Mouse (Mus musculus) liver, embryonic 13.5 days (tissue): Measurements from ENCODE around the gene Sox18. TPM values are rescaled to one million over a fixed set of nuclear protein-coding genes. Genes with fewer than 3 reads are reported as not detected.

Source experiments
- ATAC-seq: fragments of 200-750 bp; cut with Nextera tagmentation; 2 replicates; pipeline ENCODE4 v1.8.0; 2017; ENCODE audit warnings: low read depth, mild to moderate bottlenecking, moderate number of reproducible peaks, moderate library complexity
- DNase-seq: peaks from one replicate; pipeline ENCODE4 v3.0.0; 2022
- H3K27ac ChIP-seq: fragments of 300-500 bp; sonication (generic); 2 replicates; pipeline ENCODE4 v1.5.1; 2015; ENCODE audit warnings: moderate library complexity, mild to moderate bottlenecking, inconsistent platforms
- H3K27me3 ChIP-seq: fragments of 300-500 bp; sonication (generic); 2 replicates; pipeline ENCODE4 v1.6.1; 2015; ENCODE audit warnings: mild to moderate bottlenecking, inconsistent platforms
- H3K36me3 ChIP-seq: fragments of 300-500 bp; sonication (generic); 2 replicates; pipeline ENCODE4 v1.6.1; 2015; ENCODE audit warnings: mild to moderate bottlenecking, inconsistent platforms
- H3K4me1 ChIP-seq: fragments of 300-500 bp; sonication (generic); replicated peaks from 2 replicates; pipeline ENCODE4 v1.6.1; 2015; ENCODE audit warnings: inconsistent platforms
- H3K4me2 ChIP-seq: fragments of 300-500 bp; sonication (generic); 2 replicates; pipeline ENCODE4 v1.6.1; 2015; ENCODE audit warnings: inconsistent platforms, mild to moderate bottlenecking, moderate library complexity
- H3K4me3 ChIP-seq: fragments of 300-500 bp; sonication (generic); replicated peaks from 2 replicates; pipeline ENCODE4 v1.5.1; 2015; ENCODE audit warnings: mild to moderate bottlenecking, inconsistent platforms
- H3K9ac ChIP-seq: fragments of 300-500 bp; sonication (generic); 2 replicates; pipeline ENCODE4 v1.6.1; 2015; ENCODE audit warnings: mild to moderate bottlenecking, inconsistent platforms
- H3K9me3 ChIP-seq: fragments of 300-500 bp; sonication (generic); replicated peaks from 2 replicates; pipeline ENCODE4 v1.6.1; 2016; ENCODE audit warnings: inconsistent platforms
- WGBS: fragments of 180-500 bp; shearing (Covaris S2); methylation state at CpG from one replicate; pipeline ENCODE4 v1.1.7; 2015; ENCODE audit not compliant: insufficient replicate concordance; 5-methylcytosine and 5-hydroxymethylcytosine counted together
- polyA plus RNA-seq: library from polyadenylated mRNA; unstranded; fragments of >200 nt; fragmentation: Nextera tagmentation; extraction: Ambion mirVana; gene quantifications from 2 replicates; pipeline ENCODE4 v1.2.1, GENCODE M21; 2015

Sox18 gene
- polyA plus RNA-seq, 1 experiment from 2014 or later: 6.4 TPM

DNA sequence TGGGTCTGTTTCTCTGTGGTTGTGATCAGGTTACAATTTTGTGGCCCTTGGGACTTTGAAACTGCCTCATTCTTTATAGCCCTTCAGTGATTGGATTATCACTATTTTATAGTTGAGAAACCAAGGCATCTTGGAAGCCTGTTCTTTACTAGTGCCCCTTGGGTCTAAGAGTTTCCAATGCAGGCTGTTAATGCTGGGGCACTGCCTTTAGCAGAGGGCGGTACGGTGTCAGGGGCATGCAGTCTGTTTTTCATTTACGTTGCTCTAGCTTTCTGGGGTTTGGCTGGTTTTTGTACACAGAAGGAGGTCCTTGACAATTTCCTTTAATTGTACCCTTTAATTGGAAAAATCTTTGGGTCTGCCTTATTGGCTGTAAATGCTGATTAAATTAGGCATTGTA lies 25.8 kb downstream of the Sox18 start:
- H3K27ac ChIP-seq: no peak overlapping the region
- peaks cover 87% of the 10 kb centered on the region for H3K36me3 ChIP-seq
- no peak for ATAC-seq
- no peak overlapping the region for H3K4me2 ChIP-seq
- H3K9me3 ChIP-seq: no peaks in the 10 kb centered on the region
- 88% methylated on average over 3 of the region's 3 CpGs for WGBS
- no peak overlapping the region for H3K9ac ChIP-seq
- H3K27me3 ChIP-seq: no peaks in the 10 kb centered on the region
- H3K4me3 ChIP-seq: no peak overlapping the region
- H3K4me1 ChIP-seq: no peaks in the 10 kb centered on the region
- no peak for DNase-seq

DNA sequence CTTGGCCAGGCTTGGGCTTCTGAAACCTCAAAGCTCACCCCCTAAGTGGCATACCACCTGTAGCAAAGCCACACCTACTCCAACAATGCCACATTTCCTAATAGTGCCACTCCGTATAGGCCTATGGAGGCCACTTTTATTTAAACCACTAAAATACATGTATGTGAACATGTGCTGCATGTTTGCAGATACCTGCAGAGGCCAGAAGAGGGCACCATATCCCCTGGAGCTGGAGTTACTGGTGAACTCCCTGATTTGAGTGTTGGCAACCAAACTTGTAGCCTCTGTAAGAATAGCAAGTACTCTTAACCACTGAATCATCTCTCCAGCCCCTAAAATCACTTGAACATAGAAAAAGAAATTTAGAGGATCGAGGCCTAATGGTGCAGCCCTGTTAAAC lies 27.1 kb downstream of the Sox18 start:
- H3K9ac ChIP-seq: no peak overlapping the region
- H3K4me2 ChIP-seq: no peak overlapping the region
- ATAC-seq (no peak), DNase-seq (peak; percentile 40)
- no peaks in the 10 kb centered on the region for H3K27me3 ChIP-seq
- H3K36me3 ChIP-seq: peaks cover 87% of the 10 kb centered on the region
- no peak overlapping the region for H3K4me3 ChIP-seq
- H3K27ac ChIP-seq: no peak overlapping the region
- H3K9me3 ChIP-seq: no peaks in the 10 kb centered on the region
- no peaks in the 10 kb centered on the region for H3K4me1 ChIP-seq
- WGBS: 71% methylated on average over 2 of the region's 2 CpGs

DNA sequence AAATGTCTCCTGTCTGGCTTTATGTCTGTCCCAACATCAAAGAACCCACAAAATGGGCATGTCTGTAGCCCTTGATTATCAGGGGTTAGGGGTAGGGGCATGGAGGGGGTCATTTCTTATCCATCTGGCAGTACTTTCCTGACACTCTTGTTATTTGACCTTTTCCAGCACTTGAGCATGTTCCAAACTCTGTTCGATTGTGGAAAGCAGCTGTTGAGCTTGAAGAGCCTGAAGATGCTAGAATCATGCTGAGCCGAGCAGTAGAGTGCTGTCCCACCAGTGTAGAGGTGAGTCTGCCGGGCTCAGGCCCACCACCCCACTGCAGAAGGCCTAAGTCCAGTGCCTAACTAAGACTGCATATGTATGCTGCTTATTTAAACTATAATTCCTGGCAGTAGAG lies 35.6 kb downstream of the Sox18 start:
- Histone ChIP-seq H3K9ac (no peak overlapping the region), H3K36me3 (peaks cover 86% of the 10 kb centered on the region), H3K4me2 (no peak overlapping the region), H3K27me3 (no peaks in the 10 kb centered on the region), H3K9me3 (no peaks in the 10 kb centered on the region), H3K4me3 (no peak overlapping the region), H3K4me1 (no peaks in the 10 kb centered on the region), H3K27ac (no peak overlapping the region)
- ATAC-seq (no peak), DNase-seq (no peak)
- 81% methylated on average over 3 of the region's 3 CpGs for WGBS

DNA sequence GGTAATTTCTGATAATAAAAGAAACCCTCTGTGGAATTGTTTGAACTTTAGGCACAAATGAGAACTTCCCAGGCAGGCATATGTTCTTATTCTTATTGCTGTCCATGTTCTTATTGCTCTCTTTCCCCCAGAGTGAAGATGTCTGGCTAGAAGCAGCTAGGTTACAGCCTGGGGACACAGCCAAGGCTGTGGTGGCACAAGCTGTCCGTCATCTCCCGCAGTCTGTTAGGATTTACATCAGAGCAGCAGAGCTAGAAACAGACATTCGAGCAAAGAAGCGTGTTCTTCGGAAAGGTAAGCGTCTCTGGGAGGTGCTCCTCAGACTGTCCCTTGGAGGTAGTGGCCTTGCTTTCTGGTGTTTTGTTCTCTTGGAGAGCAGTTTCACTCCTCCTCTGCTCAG lies 38.8 kb downstream of the Sox18 start:
- ATAC-seq: no peak
- WGBS: 83% methylated on average over 6 of the region's 6 CpGs
- no peak for DNase-seq
- no peak overlapping the region for H3K27ac ChIP-seq
- no peak overlapping the region for H3K4me2 ChIP-seq
- H3K9me3 ChIP-seq: no peaks in the 10 kb centered on the region
- no peak overlapping the region for H3K4me3 ChIP-seq
- peaks cover 71% of the 10 kb centered on the region for H3K36me3 ChIP-seq
- H3K27me3 ChIP-seq: no peaks in the 10 kb centered on the region
- peaks cover 3% of the 10 kb centered on the region for H3K4me1 ChIP-seq
- no peak overlapping the region for H3K9ac ChIP-seq

DNA sequence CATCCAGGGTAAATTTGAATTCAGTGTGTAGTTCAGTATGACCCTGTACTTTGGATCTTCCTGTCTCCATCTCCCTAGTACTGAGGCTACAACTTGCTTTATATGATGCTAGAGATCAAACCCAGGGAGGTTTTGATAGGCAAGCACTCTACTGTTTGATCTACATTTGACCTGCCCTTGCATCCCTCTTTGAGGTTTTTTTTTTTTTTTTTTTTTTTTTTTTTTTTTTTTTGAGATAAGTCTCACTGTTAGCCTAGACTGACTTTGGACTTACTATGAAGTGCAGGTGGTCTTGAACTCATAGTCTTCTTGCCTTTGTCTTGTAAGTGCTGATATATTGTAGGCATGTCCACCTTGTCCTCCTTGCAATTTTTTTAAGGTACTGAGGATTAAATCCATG lies 43.0 kb downstream of the Sox18 start:
- Histone ChIP-seq H3K9ac (no peak overlapping the region), H3K36me3 (peaks cover 48% of the 10 kb centered on the region), H3K9me3 (no peaks in the 10 kb centered on the region), H3K27ac (no peak overlapping the region), H3K27me3 (no peaks in the 10 kb centered on the region), H3K4me3 (no peak overlapping the region), H3K4me1 (peaks cover 12% of the 10 kb centered on the region), H3K4me2 (no peak overlapping the region)
- ATAC-seq (no peak), DNase-seq (no peak)

DNA sequence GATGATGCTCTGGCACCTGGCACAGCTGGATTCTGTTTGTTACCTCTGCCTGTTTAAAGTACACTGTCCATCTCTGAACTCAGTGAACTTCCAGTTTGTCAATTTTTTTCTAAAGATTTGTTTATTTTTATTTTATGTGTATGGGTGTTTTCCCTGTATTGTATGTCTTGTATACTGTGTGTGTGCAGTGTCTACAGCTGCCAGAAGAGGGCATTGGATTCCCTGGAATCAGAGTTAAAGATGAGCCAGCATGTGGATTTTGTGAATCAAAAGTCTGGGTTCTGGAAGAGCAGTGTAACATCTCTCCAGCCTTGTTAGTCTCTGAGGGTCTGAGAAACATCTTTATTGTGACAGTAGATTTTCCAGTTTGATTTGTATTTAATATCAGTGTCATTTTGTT lies 48.0 kb downstream of the Sox18 start:
- H3K9ac ChIP-seq: no peak overlapping the region
- no peak overlapping the region for H3K27ac ChIP-seq
- no peak for ATAC-seq
- no peak overlapping the region for H3K4me3 ChIP-seq
- DNase-seq: no peak
- H3K27me3 ChIP-seq: no peaks in the 10 kb centered on the region
- H3K4me1 ChIP-seq: peaks cover 12% of the 10 kb centered on the region
- no peak overlapping the region for H3K4me2 ChIP-seq
- H3K36me3 ChIP-seq: peaks cover 54% of the 10 kb centered on the region
- no peaks in the 10 kb centered on the region for H3K9me3 ChIP-seq

Other genes with a start within 250 kb of the Sox18 start
- 10.2 and 10.7 TPM in 2 replicates for gene Zbtb46, start 212.2 kb downstream of the Sox18 start, polyA plus RNA-seq
- gene Abhd16b, start 178.4 kb downstream of the Sox18 start, polyA plus RNA-seq: 0.06 TPM in 2 replicates
- 83.0 and 87.8 TPM in 2 replicates for gene Tpd52l2, start 174.5 kb downstream of the Sox18 start, polyA plus RNA-seq
- gene Dnajc5, start 151.2 kb downstream of the Sox18 start, polyA plus RNA-seq: 29.6 and 35.7 TPM in 2 replicates
- 19.8 and 22.1 TPM in 2 replicates for gene Uckl1, start 86.7 kb downstream of the Sox18 start, polyA plus RNA-seq
- gene Prpf6, start 79.8 kb downstream of the Sox18 start, polyA plus RNA-seq: 33.6 and 37.3 TPM in 2 replicates
- gene Zfp512b, start 78.8 kb downstream of the Sox18 start, polyA plus RNA-seq: 8.4 and 9.0 TPM in 2 replicates
- gene Samd10, start 72.4 kb downstream of the Sox18 start, polyA plus RNA-seq: 2.2 and 2.4 TPM in 2 replicates
- not detected in 2 replicates for gene Gm29797, start 14.6 kb downstream of the Sox18 start, polyA plus RNA-seq
- gene Tcea2, start 8.7 kb upstream of the Sox18 start, polyA plus RNA-seq: 2.4 and 2.6 TPM in 2 replicates
- 17.7 and 19.9 TPM in 2 replicates for gene Rgs19, start 22.3 kb upstream of the Sox18 start, polyA plus RNA-seq
- not detected in 2 replicates for gene Lkaaear1, start 26.8 kb upstream of the Sox18 start, polyA plus RNA-seq
- gene Oprl1, start 43.4 kb upstream of the Sox18 start, polyA plus RNA-seq: 0.24 and 0.45 TPM in 2 replicates
- 0.12 TPM in 1 of 2 replicates, not detected in the other for gene Myt1, start 91.7 kb upstream of the Sox18 start, polyA plus RNA-seq
- gene Pcmtd2, start 166.2 kb upstream of the Sox18 start, polyA plus RNA-seq: 14.2 and 16.9 TPM in 2 replicates
- 41.2 and 41.5 TPM in 2 replicates for gene Polr3k, start 192.7 kb upstream of the Sox18 start, polyA plus RNA-seq